7 mouse cellular contexts compared by ENCODE assay signal in the genomic region with DNA sequence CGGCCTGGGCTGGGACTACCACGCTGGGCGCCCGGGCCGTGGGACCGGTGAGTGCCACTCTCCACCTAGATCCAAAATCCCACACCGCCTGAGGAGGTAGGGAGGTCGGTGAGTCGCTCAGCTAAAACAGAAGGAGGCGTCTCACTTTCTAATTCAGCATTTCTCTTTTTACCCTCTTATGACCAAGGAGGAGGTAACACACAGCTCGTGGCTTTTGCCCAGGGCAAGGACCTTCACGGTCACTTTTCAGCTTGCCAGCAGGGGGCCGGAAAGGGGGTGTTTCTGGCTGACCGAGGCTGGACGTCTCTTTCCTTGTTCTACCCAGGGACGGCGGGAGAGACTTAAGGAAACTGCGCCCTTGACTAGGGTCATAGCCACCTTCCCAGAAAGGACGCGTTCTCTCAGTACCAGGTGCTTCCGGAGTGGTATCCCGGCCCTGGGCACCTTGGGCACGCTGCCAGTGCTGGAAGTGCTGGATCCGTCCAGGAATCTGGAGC. TPM values are rescaled to one million over a fixed set of nuclear protein-coding genes. Genes with fewer than 3 reads are reported as not detected.
DNase-seq lines count a peak whose midpoint lies in the region; ATAC-seq and TF ChIP-seq lines count a peak whose summit lies in the region.

No protein-coding gene starts in this region.

- no peak for TF ChIP-seq CTCF in G1E (IDR thresholded peaks at IDR 0.05; ENCODE audit: low read depth, low read length)

- H3K4me2 ChIP-seq in heart, embryonic 16.5 days (ENCODE audit: low read depth, low read length): peak overlapping the region; percentile 97

- WGBS in heart, embryonic 16.5 days: under 1% methylated on average over 24 of the region's 24 CpGs

- H3K27ac ChIP-seq in heart, embryonic 16.5 days (ENCODE audit: low read length): peak overlapping the region; percentile 98

- no peaks in the 10 kb centered on the region for H3K27me3 ChIP-seq in G1E (ENCODE audit: insufficient read depth, low read length)
- no peaks in the 10 kb centered on the region for H3K27me3 ChIP-seq in erythroblast, embryonic 14.5 days (ENCODE audit: control insufficient read depth)
- H3K27me3 ChIP-seq in heart, embryonic 16.5 days (ENCODE audit: control insufficient read depth, insufficient read depth, low read length): no peaks in the 10 kb centered on the region

- peak overlapping the region; percentile 95 for H3K9ac ChIP-seq in heart, embryonic 16.5 days (ENCODE audit: low read length)

- peak; percentile 37 for DNase-seq in G1E (ENCODE audit: low spot score)
- peak; percentile 60 to 72 for DNase-seq in adrenal gland, postnatal 36 days
- DNase-seq in kidney, postnatal 14 days: peak; percentile 77
- DNase-seq in right cerebral cortex, postnatal 4 days: peak; percentile 57

- peaks cover 68% of the 10 kb centered on the region for H3K36me3 ChIP-seq in G1E (replicated peaks)
- peaks cover 68% of the 10 kb centered on the region for H3K36me3 ChIP-seq in erythroblast, embryonic 14.5 days (ENCODE audit: control insufficient read depth)
- H3K36me3 ChIP-seq in heart, embryonic 16.5 days (ENCODE audit: control insufficient read depth, insufficient read depth): peaks cover 21% of the 10 kb centered on the region

- peaks cover 52% of the 10 kb centered on the region for H3K4me1 ChIP-seq in G1E (ENCODE audit: insufficient read depth, low read depth, low read length)
- peaks cover 60% of the 10 kb centered on the region for H3K4me1 ChIP-seq in erythroblast, embryonic 14.5 days (ENCODE audit: control insufficient read depth)
- peaks cover 14% of the 10 kb centered on the region for H3K4me1 ChIP-seq in heart, embryonic 16.5 days (ENCODE audit: control insufficient read depth, insufficient read depth, low read length)

- H3K9me3 ChIP-seq in G1E (replicated peaks): no peaks in the 10 kb centered on the region
- H3K9me3 ChIP-seq in erythroblast, embryonic 14.5 days (ENCODE audit: control insufficient read depth, low read length): no peaks in the 10 kb centered on the region
- H3K9me3 ChIP-seq in heart, embryonic 16.5 days (replicated peaks; ENCODE audit: control insufficient read depth, low read length): no peaks in the 10 kb centered on the region

- H3K4me3 ChIP-seq in G1E (ENCODE audit: low read depth, low read length): peak overlapping the region; percentile 85
- H3K4me3 ChIP-seq in erythroblast, embryonic 14.5 days (replicated peaks): peak overlapping the region; percentile 85
- peak overlapping the region; percentile 95 for H3K4me3 ChIP-seq in heart, embryonic 16.5 days (ENCODE audit: low read length)

- 0 out of 2 replicates have a peak, but pooled peaks have one; percentile 22 for ATAC-seq in G1E (ENCODE audit: extremely low read depth, insufficient number of reproducible peaks, low FRiP score, poor library complexity, severe bottlenecking)
- ATAC-seq in heart, embryonic 16.5 days (replicated peaks; ENCODE audit: extremely low read depth, insufficient read depth, low FRiP score): peak; percentile 67
- peak; percentile 63 for ATAC-seq in megakaryocyte, adult 5-6 weeks (ENCODE audit: poor library complexity, severe bottlenecking)

RNA-seq across cellular contexts. Expression of a gene that starts 0.4 kb away (rescaled TPM):
- total RNA-seq in G1E (2014; fragmentation: Nextera tagmentation): 13.7 and 19.3 TPM in 2 replicates
- total RNA-seq in G1E (2017): 8.4 and 11.4 TPM in 2 replicates
- 2.2 and 3.4 TPM in 2 replicates for polyA plus RNA-seq in G1E (2012)
- total RNA-seq in adrenal gland, postnatal 36 days (2021): 10 to 100 TPM in 1 of 2 experiments, 1 to 10 TPM in 1; 9.1 to 10.3 TPM
- polyA plus RNA-seq in erythroblast, embryonic 14.5 days (2012): 0.11 and 0.14 TPM in 2 replicates
- 2.8 and 3.0 TPM in 2 replicates for polyA plus RNA-seq in heart, embryonic 16.5 days (2015; fragmentation: Nextera tagmentation; extraction: Ambion mirVana)
- 2.1 and 2.8 TPM in 2 replicates for total RNA-seq in megakaryocyte, adult 5-6 weeks (2015)
- 3.3 and 3.6 TPM in 2 replicates for total RNA-seq in megakaryocyte, adult 5-6 weeks (2017)

RNA-seq across cellular contexts. Expression of a gene that starts 0.6 kb away (rescaled TPM):
- total RNA-seq in G1E (2014; fragmentation: Nextera tagmentation): 8.5 and 8.9 TPM in 2 replicates
- 5.2 and 6.0 TPM in 2 replicates for total RNA-seq in G1E (2017)
- 15.5 and 22.6 TPM in 2 replicates for polyA plus RNA-seq in G1E (2012)
- total RNA-seq in adrenal gland, postnatal 36 days (2021): 10 to 100 TPM; 10.2 to 13.9 TPM
- 1.1 and 1.2 TPM in 2 replicates for polyA plus RNA-seq in erythroblast, embryonic 14.5 days (2012)
- polyA plus RNA-seq in heart, embryonic 16.5 days (2015; fragmentation: Nextera tagmentation; extraction: Ambion mirVana): 6.6 and 6.8 TPM in 2 replicates
- 1.2 and 2.1 TPM in 2 replicates for total RNA-seq in megakaryocyte, adult 5-6 weeks (2015)
- 1.4 and 2.8 TPM in 2 replicates for total RNA-seq in megakaryocyte, adult 5-6 weeks (2017)

RNA-seq across cellular contexts. Expression of a gene that starts 9.9 kb away (rescaled TPM):
- 170 and 191 TPM in 2 replicates for total RNA-seq in G1E (2014; fragmentation: Nextera tagmentation)
- total RNA-seq in G1E (2017): 127 and 156 TPM in 2 replicates
- polyA plus RNA-seq in G1E (2012): 126 and 142 TPM in 2 replicates
- 10 to 100 TPM; 66.6 to 71.7 TPM for total RNA-seq in adrenal gland, postnatal 36 days (2021)
- 10.5 and 13.1 TPM in 2 replicates for polyA plus RNA-seq in erythroblast, embryonic 14.5 days (2012)
- 50.0 and 55.8 TPM in 2 replicates for polyA plus RNA-seq in heart, embryonic 16.5 days (2015; fragmentation: Nextera tagmentation; extraction: Ambion mirVana)
- total RNA-seq in megakaryocyte, adult 5-6 weeks (2015): 129 and 131 TPM in 2 replicates
- total RNA-seq in megakaryocyte, adult 5-6 weeks (2017): 164 and 179 TPM in 2 replicates

RNA-seq across cellular contexts. Expression of a gene that starts 35.7 kb away (rescaled TPM):
- total RNA-seq in G1E (2014; fragmentation: Nextera tagmentation) (16.6 and 22.1 TPM in 2 replicates), G1E (2017) (40.2 and 44.2 TPM in 2 replicates)
- 2.2 and 2.4 TPM in 2 replicates for polyA plus RNA-seq in G1E (2012)
- total RNA-seq in adrenal gland, postnatal 36 days (2021): 10 to 100 TPM; 12.0 to 15.3 TPM
- polyA plus RNA-seq in erythroblast, embryonic 14.5 days (2012): 0.20 and 0.47 TPM in 2 replicates
- 37.6 and 38.0 TPM in 2 replicates for polyA plus RNA-seq in heart, embryonic 16.5 days (2015; fragmentation: Nextera tagmentation; extraction: Ambion mirVana)
- total RNA-seq in megakaryocyte, adult 5-6 weeks (2015): 20.8 and 21.8 TPM in 2 replicates
- 14.6 and 14.9 TPM in 2 replicates for total RNA-seq in megakaryocyte, adult 5-6 weeks (2017)

RNA-seq across cellular contexts. Expression of a gene that starts 51.7 kb away (rescaled TPM):
- 36.6 and 180 TPM in 2 replicates for total RNA-seq in G1E (2014; fragmentation: Nextera tagmentation)
- 12.1 and 16.7 TPM in 2 replicates for total RNA-seq in G1E (2017)
- 7.0 and 7.7 TPM in 2 replicates for polyA plus RNA-seq in G1E (2012)
- 10 to 100 TPM; 36.4 to 45.0 TPM for total RNA-seq in adrenal gland, postnatal 36 days (2021)
- 45.7 and 48.5 TPM in 2 replicates for polyA plus RNA-seq in erythroblast, embryonic 14.5 days (2012)
- 73.8 and 81.8 TPM in 2 replicates for polyA plus RNA-seq in heart, embryonic 16.5 days (2015; fragmentation: Nextera tagmentation; extraction: Ambion mirVana)
- 24.0 and 26.1 TPM in 2 replicates for total RNA-seq in megakaryocyte, adult 5-6 weeks (2015)
- total RNA-seq in megakaryocyte, adult 5-6 weeks (2017): 10.2 and 15.0 TPM in 2 replicates

Comparison
In these comparisons a context has a peak if more than half of its experiments do, and no peak if none do; other contexts are left out.
1. Peak in every context shown above with its lines: DNase-seq, ATAC-seq, H3K4me3 ChIP-seq and H3K27ac ChIP-seq.